Mouse (Mus musculus) lung, postnatal 25 days (tissue): ENCODE measurements around the gene Cbx1.

Experiments
- DNase-seq: peaks from one replicate; pipeline ENCODE4 v3.0.0; 2022; ENCODE audit warnings: low spot score

Cbx1 gene

GRCm38 (mm10) chr11:96788871-96789795 lies at the start of gene Cbx1:
Cbx1 (plus strand) TSS chr11:96789127.
- DNase-seq: peak; percentile 93

- no peak for DNase-seq
Observed at GRCm38 (mm10) chr11:96740796-96741195, 48.1 kb upstream of the Cbx1 start.

GRCm38 (mm10) chr11:96741995-96742394 lies 46.9 kb upstream of the Cbx1 start:
- no peak for DNase-seq

GRCm38 (mm10) chr11:96743000-96743399 lies 45.9 kb upstream of the Cbx1 start:
- no peak for DNase-seq

GRCm38 (mm10) chr11:96743891-96744290 lies 45.0 kb upstream of the Cbx1 start:
- DNase-seq: no peak

- DNase-seq: no peak
Observed at GRCm38 (mm10) chr11:96746648-96747047, 42.3 kb upstream of the Cbx1 start.

GRCm38 (mm10) chr11:96747555-96747954 lies 41.4 kb upstream of the Cbx1 start:
- DNase-seq: no peak

- DNase-seq: no peak
Observed at GRCm38 (mm10) chr11:96755298-96755697, 33.6 kb upstream of the Cbx1 start.

- no peak for DNase-seq
Observed at GRCm38 (mm10) chr11:96757421-96757820, 31.5 kb upstream of the Cbx1 start.

- no peak for DNase-seq
Observed at GRCm38 (mm10) chr11:96758402-96758801, 30.5 kb upstream of the Cbx1 start.

- DNase-seq: peak; percentile 83
Observed at GRCm38 (mm10) chr11:96760042-96760441, 28.9 kb upstream of the Cbx1 start.

- no peak for DNase-seq
Observed at GRCm38 (mm10) chr11:96761984-96762383, 26.9 kb upstream of the Cbx1 start.

- peak; percentile 54 for DNase-seq
Observed at GRCm38 (mm10) chr11:96762742-96763470, 26.0 kb upstream of the Cbx1 start.

GRCm38 (mm10) chr11:96764511-96765350 lies 24.2 kb upstream of the Cbx1 start:
- no peak for DNase-seq

GRCm38 (mm10) chr11:96765645-96766044 lies 23.3 kb upstream of the Cbx1 start:
- peak; percentile 65 for DNase-seq

GRCm38 (mm10) chr11:96766555-96766954 lies 22.4 kb upstream of the Cbx1 start:
- DNase-seq: peak; percentile 17

- no peak for DNase-seq
Observed at GRCm38 (mm10) chr11:96767096-96767495, 21.8 kb upstream of the Cbx1 start.

GRCm38 (mm10) chr11:96768240-96768639 lies 20.7 kb upstream of the Cbx1 start:
- peak; percentile 69 for DNase-seq

- DNase-seq: no peak
Observed at GRCm38 (mm10) chr11:96771274-96771975, 17.5 kb upstream of the Cbx1 start.

GRCm38 (mm10) chr11:96772413-96772812 lies 16.5 kb upstream of the Cbx1 start:
- no peak for DNase-seq

- DNase-seq: peak; percentile 23
Observed at GRCm38 (mm10) chr11:96774536-96774935, 14.4 kb upstream of the Cbx1 start.
